Mouse (Mus musculus) midbrain, embryonic 10.5 days (tissue): ENCODE data around the gene Cacna1d. TPM values are rescaled to one million over a fixed set of nuclear protein-coding genes. Genes with fewer than 3 reads are reported as not detected.

ENCODE experiments used
- DNase-seq: peaks from one replicate; pipeline ENCODE4 v3.0.0-alpha.2; 2017; ENCODE audit warnings: low spot score
- H3K27ac ChIP-seq: fragments of 300-500 bp; sonication (generic); replicated peaks from 2 replicates; pipeline ENCODE4 v1.5.1; 2016; ENCODE audit warnings: mild to moderate bottlenecking
- H3K27me3 ChIP-seq: fragments of 300-500 bp; sonication (generic); 2 replicates; pipeline ENCODE4 v1.6.1; 2016; ENCODE audit warnings: low read depth, mild to moderate bottlenecking; ENCODE audit not compliant: poor library complexity, severe bottlenecking
- H3K36me3 ChIP-seq: fragments of 300-500 bp; sonication (generic); 2 replicates; pipeline ENCODE4 v1.6.1; 2016; ENCODE audit warnings: mild to moderate bottlenecking, moderate library complexity
- H3K4me1 ChIP-seq: fragments of 300-500 bp; sonication (generic); 2 replicates; pipeline ENCODE4 v1.6.1; 2016
- H3K4me3 ChIP-seq: fragments of 300-500 bp; sonication (generic); 2 replicates; pipeline ENCODE4 v1.5.1; 2016; ENCODE audit warnings: mild to moderate bottlenecking, moderate library complexity
- H3K9me3 ChIP-seq: fragments of 300-500 bp; sonication (generic); replicated peaks from 2 replicates; pipeline ENCODE4 v1.6.1; 2016; ENCODE audit warnings: mild to moderate bottlenecking
- WGBS: fragments of 180-500 bp; shearing (Covaris S2); methylation state at CpG from one replicate; pipeline ENCODE4 v1.1.7; 2016; 5-methylcytosine and 5-hydroxymethylcytosine counted together
- polyA plus RNA-seq: library from polyadenylated mRNA; unstranded; fragments of >200 nt; fragmentation: Nextera tagmentation; extraction: Ambion mirVana; gene quantifications from 2 replicates; pipeline ENCODE4 v1.2.1, GENCODE M21; 2016

The Cacna1d gene
- polyA plus RNA-seq, 1 experiment from 2014 or later = 0.90 TPM

DNA sequence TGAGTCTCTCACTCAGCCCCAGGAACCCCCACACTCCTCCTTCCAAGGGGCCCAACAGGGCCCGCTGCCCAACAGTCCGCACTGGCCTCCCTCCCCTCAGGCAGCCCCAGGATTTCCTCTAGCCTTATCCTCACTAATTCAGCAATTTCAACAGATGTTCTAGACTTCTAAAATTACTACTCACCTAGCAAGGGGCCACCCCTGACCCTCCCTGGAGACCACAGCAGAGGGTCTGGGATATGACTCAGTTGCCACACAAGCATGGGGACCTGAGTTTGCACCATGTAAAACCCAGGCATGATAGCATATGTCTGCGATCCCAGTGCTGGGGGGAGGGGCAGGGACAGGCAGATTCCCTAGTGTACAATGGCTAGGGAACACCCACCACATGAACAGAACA lies 151.1 kb downstream of the Cacna1d start:
- H3K36me3 ChIP-seq = no peaks in the 10 kb centered on the region
- peaks cover 4% of the 10 kb centered on the region; the same call in 1 of the 2 replicates for H3K4me1 ChIP-seq
- no peak for DNase-seq
- 64% methylated on average over 3 of the region's 3 CpGs for WGBS
- no peak overlapping the region for H3K4me3 ChIP-seq
- H3K9me3 ChIP-seq = no peaks in the 10 kb centered on the region
- no peaks in the 10 kb centered on the region for H3K27me3 ChIP-seq
- H3K27ac ChIP-seq = no peak overlapping the region

DNA sequence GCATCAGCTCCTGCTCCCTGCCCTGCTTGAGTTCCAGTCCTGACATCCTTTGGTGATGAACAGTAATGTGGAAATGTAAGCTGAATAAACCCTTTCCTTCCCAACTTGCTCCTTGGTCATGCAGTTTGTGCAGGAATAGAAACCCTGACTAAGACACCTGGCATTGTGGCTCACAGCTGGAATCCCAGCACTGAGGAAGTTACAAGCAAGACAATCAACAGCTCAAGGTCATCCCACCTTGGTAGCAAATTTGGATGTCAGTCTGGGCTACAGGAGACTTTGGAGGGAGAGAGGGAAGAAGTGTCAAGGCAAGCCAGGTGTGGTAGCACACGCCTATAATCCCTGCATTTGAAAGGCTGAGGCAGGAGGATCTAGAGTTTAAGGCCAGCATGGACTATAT lies 159.4 kb downstream of the Cacna1d start:
- Histone ChIP-seq H3K4me1 (peaks cover 9% of the 10 kb centered on the region), H3K9me3 (no peaks in the 10 kb centered on the region), H3K36me3 (no peaks in the 10 kb centered on the region), H3K27ac (no peak overlapping the region), H3K4me3 (no peak overlapping the region), H3K27me3 (no peaks in the 10 kb centered on the region)
- no peak for DNase-seq
- WGBS = 81% methylated on average over 1 of the region's 1 CpGs

DNA sequence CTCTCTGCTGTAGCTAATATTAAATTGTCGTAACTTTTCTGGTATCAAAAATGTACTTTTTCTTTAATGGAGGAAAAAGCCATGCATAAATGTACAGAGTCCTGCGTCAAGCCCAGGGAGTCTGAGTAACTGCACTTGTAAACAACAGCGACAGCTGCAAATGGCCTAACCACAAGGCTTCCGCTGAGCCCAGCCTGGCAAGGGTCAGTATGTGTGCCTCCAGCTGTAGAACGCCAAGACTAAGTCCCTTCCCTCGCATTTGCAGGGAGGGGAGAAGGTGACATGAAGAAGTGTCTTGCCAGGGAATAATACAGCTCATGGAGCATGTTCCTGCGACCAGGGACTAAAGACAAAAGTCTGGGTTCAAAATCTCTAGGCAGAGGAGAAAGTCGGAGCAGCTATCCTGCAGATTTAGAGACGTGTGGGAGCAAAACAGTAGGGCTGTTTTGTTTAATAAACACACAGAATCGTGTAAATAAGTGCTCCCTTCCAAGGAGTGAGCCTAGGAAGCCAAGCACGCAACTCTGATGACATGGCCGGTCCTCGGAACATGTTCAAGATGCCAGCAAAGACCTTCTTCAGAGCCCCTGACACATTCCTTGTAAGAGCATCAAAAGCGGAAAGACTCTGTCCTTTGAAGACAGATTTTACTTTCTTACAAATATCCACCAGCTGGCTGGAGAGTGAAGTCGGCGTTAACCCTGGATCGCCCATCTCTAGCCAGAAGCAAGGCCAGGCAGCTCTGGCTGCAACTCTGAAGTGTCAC lies 160.7 kb downstream of the Cacna1d start:
- no peak for DNase-seq
- Histone ChIP-seq H3K9me3 (no peaks in the 10 kb centered on the region), H3K36me3 (no peaks in the 10 kb centered on the region), H3K4me3 (no peak overlapping the region), H3K27ac (no peak overlapping the region), H3K4me1 (peaks cover 11% of the 10 kb centered on the region), H3K27me3 (no peaks in the 10 kb centered on the region)
- 87% methylated on average over 17 of the region's 17 CpGs for WGBS

DNA sequence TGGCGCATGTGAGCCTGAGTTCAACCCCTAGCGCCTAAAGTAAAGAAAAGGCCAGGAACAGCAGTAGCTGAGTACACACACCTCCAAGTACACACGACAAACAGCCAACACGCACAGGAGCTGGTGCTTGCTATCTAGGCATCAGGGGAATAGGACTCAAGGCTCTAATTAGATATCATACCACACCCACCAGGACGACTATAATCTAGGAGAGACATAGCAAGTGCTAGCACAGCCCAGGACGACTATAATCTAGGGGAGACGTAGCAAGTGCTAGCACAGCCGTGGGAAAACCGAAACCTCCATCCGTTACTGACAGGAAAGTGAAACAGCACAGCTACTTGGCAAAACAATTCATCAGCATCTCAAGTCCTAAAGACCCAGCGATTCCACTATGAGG lies 162.1 kb downstream of the Cacna1d start:
- WGBS = 90% methylated on average over 11 of the region's 11 CpGs
- no peak overlapping the region for H3K27ac ChIP-seq
- DNase-seq = no peak
- no peaks in the 10 kb centered on the region for H3K27me3 ChIP-seq
- no peak overlapping the region for H3K4me3 ChIP-seq
- H3K4me1 ChIP-seq = peaks cover 11% of the 10 kb centered on the region
- H3K36me3 ChIP-seq = no peaks in the 10 kb centered on the region
- no peaks in the 10 kb centered on the region for H3K9me3 ChIP-seq

DNA sequence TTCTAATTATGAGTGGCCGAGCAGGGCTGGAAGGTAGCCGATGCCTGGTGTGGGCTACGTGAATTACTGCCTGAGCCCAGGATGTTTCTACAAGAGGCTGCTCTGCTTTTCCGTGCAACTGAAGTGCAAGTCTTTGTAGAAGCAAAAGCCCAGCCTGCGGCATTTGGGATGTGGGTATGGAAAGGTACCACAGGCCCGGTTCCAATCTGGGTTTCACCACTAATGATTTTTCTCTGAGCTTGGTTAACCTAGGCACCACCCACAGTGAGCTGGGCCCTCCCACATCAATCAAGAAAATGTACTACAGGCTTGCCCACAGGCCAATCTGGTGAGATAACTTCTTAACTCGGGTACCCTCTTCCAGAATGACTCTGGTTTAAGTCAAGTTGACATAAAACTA lies 163.8 kb downstream of the Cacna1d start:
- no peak overlapping the region for H3K4me3 ChIP-seq
- no peaks in the 10 kb centered on the region for H3K27me3 ChIP-seq
- H3K4me1 ChIP-seq = peaks cover 11% of the 10 kb centered on the region
- 63% methylated on average over 7 of the region's 7 CpGs for WGBS
- no peaks in the 10 kb centered on the region for H3K36me3 ChIP-seq
- no peak for DNase-seq
- no peak overlapping the region; the same call in 1 of the 2 replicates for H3K27ac ChIP-seq
- no peaks in the 10 kb centered on the region for H3K9me3 ChIP-seq

DNA sequence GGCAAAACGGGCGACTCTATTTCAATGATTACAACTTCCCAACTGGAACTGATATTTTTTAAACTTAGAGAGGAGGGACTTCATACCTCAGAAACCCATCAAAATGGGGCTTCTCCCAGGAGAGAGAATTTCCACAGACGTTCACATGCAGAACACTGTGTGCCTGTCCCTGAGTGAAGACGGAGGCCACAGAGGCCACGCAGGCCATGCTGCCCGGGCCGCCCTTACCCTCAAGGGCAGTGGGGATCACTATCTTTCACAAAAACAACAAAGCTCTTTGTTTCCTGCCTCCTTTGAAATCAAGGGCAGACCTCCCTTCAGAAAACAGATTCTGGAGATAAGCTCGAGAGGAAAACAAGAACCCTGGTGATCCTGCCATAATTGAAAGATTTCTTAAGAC lies 164.2 kb downstream of the Cacna1d start:
- H3K4me3 ChIP-seq = no peak overlapping the region
- H3K4me1 ChIP-seq = peaks cover 11% of the 10 kb centered on the region
- H3K27me3 ChIP-seq = no peaks in the 10 kb centered on the region
- no peak overlapping the region; the same call in 1 of the 2 replicates for H3K27ac ChIP-seq
- no peaks in the 10 kb centered on the region for H3K9me3 ChIP-seq
- DNase-seq = no peak
- H3K36me3 ChIP-seq = no peaks in the 10 kb centered on the region
- WGBS = 42% methylated on average over 8 of the region's 8 CpGs

DNA sequence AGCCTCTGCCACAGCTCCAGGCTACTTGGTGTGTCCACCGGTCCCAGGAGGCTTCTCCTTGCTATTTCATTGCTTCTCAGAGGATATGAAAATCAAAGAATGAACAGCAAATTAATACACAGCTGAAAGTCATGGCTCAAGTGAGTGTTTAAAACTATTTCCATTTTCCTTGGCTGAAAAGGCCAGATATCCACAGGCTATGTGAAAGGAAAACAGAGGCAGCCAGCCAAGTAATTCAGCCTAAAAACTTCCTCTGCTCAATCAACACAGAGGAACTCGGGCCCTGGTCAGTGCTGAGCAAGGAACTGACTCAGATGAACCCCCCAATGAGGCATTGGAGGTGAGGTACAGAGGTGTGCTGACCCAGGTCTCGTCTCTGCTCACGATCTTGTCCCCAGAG lies 165.0 kb downstream of the Cacna1d start:
- H3K4me1 ChIP-seq = peaks cover 11% of the 10 kb centered on the region
- H3K9me3 ChIP-seq = no peaks in the 10 kb centered on the region
- no peak for DNase-seq
- no peaks in the 10 kb centered on the region for H3K36me3 ChIP-seq
- no peak overlapping the region for H3K27ac ChIP-seq
- WGBS = 88% methylated on average over 4 of the region's 4 CpGs
- no peaks in the 10 kb centered on the region for H3K27me3 ChIP-seq
- H3K4me3 ChIP-seq = no peak overlapping the region

DNA sequence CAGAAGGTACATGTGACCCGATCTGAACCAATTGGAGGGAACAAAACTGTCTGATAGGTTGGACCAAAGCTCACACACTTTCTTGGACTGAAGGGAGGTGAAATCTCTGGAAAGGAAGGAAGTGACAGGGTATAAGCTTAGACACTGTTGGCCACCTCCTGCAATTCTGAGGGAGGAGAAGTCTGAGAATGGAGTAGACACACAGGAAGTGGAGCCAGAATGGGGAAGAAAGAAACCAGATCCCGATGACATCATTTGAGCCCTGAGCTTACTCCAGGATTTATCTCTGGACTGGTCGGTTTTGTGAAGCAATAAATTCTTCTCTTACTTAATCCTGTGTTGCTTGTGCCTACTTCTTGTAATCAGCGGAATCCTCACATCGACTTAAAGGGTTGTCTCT lies 166.3 kb downstream of the Cacna1d start:
- Histone ChIP-seq H3K36me3 (no peaks in the 10 kb centered on the region), H3K4me1 (peaks cover 11% of the 10 kb centered on the region), H3K9me3 (no peaks in the 10 kb centered on the region), H3K27me3 (no peaks in the 10 kb centered on the region), H3K4me3 (no peak overlapping the region), H3K27ac (no peak overlapping the region)
- WGBS = 91% methylated on average over 5 of the region's 5 CpGs
- no peak for DNase-seq

DNA sequence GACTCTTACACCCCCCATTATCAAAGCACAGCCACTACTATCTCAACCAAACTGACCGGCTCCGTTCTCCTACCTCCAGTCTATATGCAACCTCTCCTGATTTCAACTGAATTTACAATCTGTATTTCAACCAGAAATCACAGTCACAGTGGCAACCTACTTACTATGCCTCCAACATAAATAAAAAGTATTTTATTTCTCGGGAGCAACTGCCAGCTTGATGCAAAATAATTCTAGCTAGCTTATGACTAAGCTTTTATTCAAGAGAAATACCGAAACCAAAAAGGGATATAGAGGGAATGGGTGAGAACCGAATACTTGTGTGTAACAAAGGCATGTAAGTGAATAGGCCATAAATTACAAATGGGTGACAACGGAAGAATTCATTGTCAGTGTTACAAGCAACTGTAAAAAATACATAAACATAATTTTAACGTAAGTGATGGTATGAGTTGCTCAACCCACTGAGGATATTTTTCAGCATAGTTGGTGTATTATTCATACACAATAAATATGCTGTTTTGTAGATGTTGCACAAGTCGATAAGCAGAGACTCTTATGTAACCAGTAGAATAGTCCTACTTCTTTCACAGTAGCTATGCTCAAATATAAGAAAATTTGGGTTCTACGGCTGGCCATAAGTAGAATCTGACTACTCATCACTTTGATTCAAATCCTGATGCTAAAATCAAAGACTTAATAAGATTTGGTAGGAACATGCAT lies 172.4 kb downstream of the Cacna1d start:
- no peaks in the 10 kb centered on the region for H3K4me1 ChIP-seq
- no peak overlapping the region for H3K4me3 ChIP-seq
- no peak for DNase-seq
- 92% methylated on average over 9 of the region's 9 CpGs for WGBS
- H3K27me3 ChIP-seq = no peaks in the 10 kb centered on the region
- H3K27ac ChIP-seq = no peak overlapping the region
- H3K9me3 ChIP-seq = no peaks in the 10 kb centered on the region
- H3K36me3 ChIP-seq = no peaks in the 10 kb centered on the region

DNA sequence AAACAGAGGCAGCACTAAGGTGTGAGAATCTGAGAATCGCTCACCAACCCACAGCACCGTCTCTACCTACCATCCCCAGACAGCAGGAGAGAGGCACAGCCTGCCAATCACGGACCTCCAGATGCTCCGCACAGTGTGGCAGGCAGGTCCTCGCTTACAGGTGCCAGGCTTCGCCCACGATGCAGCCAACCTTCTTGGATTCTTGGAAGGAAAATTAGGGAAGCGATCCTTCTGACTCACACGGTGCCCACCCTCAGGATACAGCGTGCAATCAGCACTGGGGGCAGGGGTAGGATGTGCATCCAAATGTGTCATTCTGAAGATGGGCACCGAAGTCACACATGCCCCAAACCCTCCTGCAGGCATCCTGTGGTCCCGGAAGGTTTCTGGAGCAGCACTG lies 173.0 kb downstream of the Cacna1d start:
- H3K9me3 ChIP-seq = no peaks in the 10 kb centered on the region
- H3K36me3 ChIP-seq = no peaks in the 10 kb centered on the region
- no peak overlapping the region for H3K4me3 ChIP-seq
- WGBS = 94% methylated on average over 12 of the region's 12 CpGs
- no peaks in the 10 kb centered on the region for H3K27me3 ChIP-seq
- no peaks in the 10 kb centered on the region for H3K4me1 ChIP-seq
- H3K27ac ChIP-seq = no peak overlapping the region
- no peak for DNase-seq

DNA sequence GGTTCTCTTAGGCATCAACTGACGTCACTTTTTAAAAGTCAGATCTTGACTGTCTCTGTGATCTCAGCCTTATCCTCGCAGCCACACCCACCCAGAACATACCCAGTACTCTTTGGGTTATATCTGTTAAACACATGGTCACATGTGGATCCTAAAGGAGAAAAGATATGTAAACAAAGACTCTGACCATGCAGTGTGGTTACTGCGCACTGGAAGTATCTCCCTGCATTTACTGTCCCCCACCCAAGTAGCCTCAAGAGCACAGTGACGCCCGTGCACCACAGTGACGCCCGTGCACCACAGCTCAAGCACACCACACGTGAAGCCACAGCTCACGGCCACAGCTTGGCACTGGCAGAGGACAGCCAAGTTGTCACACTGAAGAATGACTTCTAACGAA lies 173.6 kb downstream of the Cacna1d start:
- 92% methylated on average over 10 of the region's 10 CpGs for WGBS
- H3K27ac ChIP-seq = no peak overlapping the region
- H3K4me1 ChIP-seq = no peaks in the 10 kb centered on the region
- H3K4me3 ChIP-seq = no peak overlapping the region
- H3K27me3 ChIP-seq = no peaks in the 10 kb centered on the region
- no peaks in the 10 kb centered on the region for H3K9me3 ChIP-seq
- H3K36me3 ChIP-seq = no peaks in the 10 kb centered on the region
- no peak for DNase-seq

DNA sequence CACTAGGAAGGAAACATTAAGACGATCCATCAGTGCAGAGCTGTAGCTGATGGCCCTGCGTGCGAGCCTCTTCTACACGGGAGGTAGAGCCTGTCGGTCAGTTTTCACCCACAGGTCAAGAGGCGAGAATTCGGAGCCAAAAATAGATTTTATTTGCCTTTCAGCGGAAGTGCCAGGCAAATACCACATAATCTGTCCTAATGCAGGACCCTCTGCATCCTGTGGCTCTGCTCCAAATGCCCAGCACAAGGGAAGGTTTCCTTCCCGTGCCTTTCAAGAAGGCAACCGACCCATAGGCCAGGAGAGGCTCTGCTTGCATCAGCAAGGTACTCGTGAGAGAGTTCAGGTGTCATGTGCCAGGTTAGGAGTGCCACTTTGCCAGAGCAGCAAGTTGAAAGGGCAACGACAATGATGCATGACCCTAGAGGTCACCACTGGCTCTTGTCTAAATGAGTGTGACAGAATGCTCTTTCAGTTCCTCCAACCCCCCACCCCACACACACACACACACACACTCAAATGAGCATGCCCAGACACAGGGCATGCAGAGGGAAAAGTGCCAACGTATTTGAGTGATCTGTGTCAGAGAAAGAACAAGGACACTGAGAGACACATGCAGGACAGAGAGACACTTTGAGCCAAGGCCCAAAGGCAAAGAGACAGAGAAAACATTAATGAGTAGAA lies 179.9 kb downstream of the Cacna1d start:
- Histone ChIP-seq H3K36me3 (no peaks in the 10 kb centered on the region), H3K4me1 (peaks cover 8% of the 10 kb centered on the region), H3K4me3 (no peak overlapping the region), H3K9me3 (no peaks in the 10 kb centered on the region), H3K27ac (no peak overlapping the region), H3K27me3 (no peaks in the 10 kb centered on the region)
- no peak for DNase-seq
- 82% methylated on average over 13 of the region's 13 CpGs for WGBS

DNA sequence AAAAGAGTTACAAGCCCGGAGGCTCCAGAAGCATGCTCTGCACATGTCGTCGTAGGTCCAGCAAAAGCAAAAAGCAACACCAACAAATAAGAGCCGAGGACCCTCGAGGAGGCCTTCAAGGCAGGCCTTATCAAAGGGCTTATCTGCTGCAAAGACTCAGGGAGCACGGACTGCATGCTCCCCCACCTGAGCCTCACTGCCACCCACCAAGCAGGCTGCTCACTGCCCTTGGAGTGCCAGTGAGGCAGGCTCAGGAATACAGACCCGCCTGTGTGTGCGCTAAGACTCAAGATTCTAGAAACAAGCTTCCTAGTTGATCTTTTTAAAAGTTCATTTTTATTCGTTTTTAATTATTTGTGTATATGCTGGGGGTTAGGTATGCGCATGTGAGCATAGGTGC lies 181.0 kb downstream of the Cacna1d start:
- 92% methylated on average over 10 of the region's 10 CpGs for WGBS
- DNase-seq = no peak
- H3K4me3 ChIP-seq = no peak overlapping the region
- H3K4me1 ChIP-seq = peaks cover 8% of the 10 kb centered on the region
- H3K36me3 ChIP-seq = no peaks in the 10 kb centered on the region
- H3K27me3 ChIP-seq = no peaks in the 10 kb centered on the region
- H3K9me3 ChIP-seq = no peaks in the 10 kb centered on the region
- no peak overlapping the region for H3K27ac ChIP-seq
